Comparison of ENCODE assay signal across 20 mouse cellular contexts in genomic region chr5:122893270-122893669, GRCm38 (mm10).
"Had no signal": no experiment of that assay in that cellular context is flagged by ENCODE, and none has a peak within 500 bp of the region (broad histone marks: within the 10 kb centered on the region; RNA-seq: fewer than 3 reads in every experiment).

No protein-coding gene starts in this region.

- H3K4me3 ChIP-seq: heart, embryonic 12.5 days; heart, embryonic 13.5 days; heart, embryonic 15.5 days; hindbrain, embryonic 10.5 days; hindbrain, embryonic 12.5 days; hindbrain, embryonic 13.5 days; hindbrain, embryonic 15.5 days; intestine, embryonic 15.5 days; kidney, embryonic 15.5 days; layer of hippocampus, adult 2 months; left cerebral cortex, adult 2 months had no signal

- H3K9me3 ChIP-seq: heart, embryonic 12.5 days; heart, embryonic 13.5 days; heart, embryonic 15.5 days; hindbrain, embryonic 10.5 days; hindbrain, embryonic 12.5 days; hindbrain, embryonic 13.5 days; hindbrain, embryonic 15.5 days; intestine, embryonic 15.5 days; kidney, embryonic 15.5 days had no signal

- ATAC-seq: hindbrain, embryonic 16.5 days; hindbrain, postnatal 0 days; inflammation-experienced regulatory T-cells, adult 6 months; intestine, embryonic 15.5 days; intestine, embryonic 16.5 days; intestine, postnatal 0 days had no signal

- H3K4me2 ChIP-seq: heart, embryonic 11.5 days; heart, embryonic 12.5 days; heart, embryonic 13.5 days; heart, embryonic 15.5 days; hindbrain, embryonic 12.5 days; hindbrain, embryonic 13.5 days; hindbrain, embryonic 14.5 days; hindbrain, embryonic 15.5 days; intestine, embryonic 15.5 days; kidney, embryonic 15.5 days had no signal

- H3K9ac ChIP-seq: heart, embryonic 12.5 days; heart, embryonic 13.5 days; heart, embryonic 15.5 days; hindbrain, embryonic 12.5 days; hindbrain, embryonic 13.5 days; hindbrain, embryonic 14.5 days; hindbrain, embryonic 15.5 days; intestine, embryonic 15.5 days; kidney, embryonic 15.5 days had no signal

- DNase-seq: kidney, adult 11 months had no signal

- H3K36me3 ChIP-seq: heart, embryonic 13.5 days; heart, embryonic 15.5 days; hindbrain, embryonic 15.5 days; intestine, embryonic 15.5 days; kidney, embryonic 15.5 days had no signal

- H3K27ac ChIP-seq: heart, embryonic 13.5 days; heart, embryonic 15.5 days; hindbrain, embryonic 10.5 days; hindbrain, embryonic 12.5 days; hindbrain, embryonic 13.5 days; hindbrain, embryonic 14.5 days; hindbrain, embryonic 15.5 days; hindbrain, postnatal 0 days; intestine, embryonic 15.5 days; kidney, embryonic 15.5 days; kidney, postnatal 0 days; layer of hippocampus, adult 2 months; left cerebral cortex, adult 2 months had no signal

- H3K27me3 ChIP-seq: heart, embryonic 12.5 days; heart, embryonic 13.5 days; heart, embryonic 15.5 days; hindbrain, embryonic 12.5 days; hindbrain, embryonic 13.5 days; hindbrain, embryonic 15.5 days; intestine, embryonic 15.5 days; kidney, embryonic 15.5 days had no signal
